Mouse (Mus musculus): ENCODE measurements around the gene Hdac4.

Hdac4 gene

GRCm38 (mm10) chr1:92022009-92022408 is 173.5 kb downstream of the Hdac4 start:
- no peak for DNase-seq (ENCODE audit: low spot score)

GRCm38 (mm10) chr1:92015938-92016672 is 179.4 kb downstream of the Hdac4 start:
- no peak for DNase-seq (ENCODE audit: low spot score)

- no peak for DNase-seq (ENCODE audit: low spot score)
Measured at GRCm38 (mm10) chr1:92015252-92015651, 180.2 kb downstream of the Hdac4 start.

GRCm38 (mm10) chr1:92014496-92014895 is 181.0 kb downstream of the Hdac4 start:
- DNase-seq (ENCODE audit: low spot score), result no peak

- DNase-seq (ENCODE audit: low spot score), result no peak
Measured at GRCm38 (mm10) chr1:92006666-92007065, 188.8 kb downstream of the Hdac4 start.

- no peak for DNase-seq (ENCODE audit: low spot score)
Measured at GRCm38 (mm10) chr1:92005617-92005940, 189.9 kb downstream of the Hdac4 start.

- DNase-seq (ENCODE audit: low spot score), result no peak
Measured at GRCm38 (mm10) chr1:92004906-92005616, 190.4 kb downstream of the Hdac4 start.

GRCm38 (mm10) chr1:92004122-92004521 is 191.4 kb downstream of the Hdac4 start:
- no peak for DNase-seq (ENCODE audit: low spot score)

GRCm38 (mm10) chr1:92000226-92000625 is 195.3 kb downstream of the Hdac4 start:
- no peak for DNase-seq (ENCODE audit: low spot score)

GRCm38 (mm10) chr1:91993658-91994165 is 201.8 kb downstream of the Hdac4 start:
- no peak for DNase-seq (ENCODE audit: low spot score)

- no peak for DNase-seq (ENCODE audit: low spot score)
Measured at GRCm38 (mm10) chr1:91992652-91993051, 202.8 kb downstream of the Hdac4 start.

- no peak for DNase-seq (ENCODE audit: low spot score)
Measured at GRCm38 (mm10) chr1:91991597-91991996, 203.9 kb downstream of the Hdac4 start.

GRCm38 (mm10) chr1:91990852-91991251 is 204.6 kb downstream of the Hdac4 start:
- no peak for DNase-seq (ENCODE audit: low spot score)

- no peak for DNase-seq (ENCODE audit: low spot score)
Measured at GRCm38 (mm10) chr1:91988866-91989265, 206.6 kb downstream of the Hdac4 start.

- no peak for DNase-seq (ENCODE audit: low spot score)
Measured at GRCm38 (mm10) chr1:91987431-91987830, 208.1 kb downstream of the Hdac4 start.

- DNase-seq (ENCODE audit: low spot score), result no peak
Measured at GRCm38 (mm10) chr1:91985783-91986182, 209.7 kb downstream of the Hdac4 start.

- no peak for DNase-seq (ENCODE audit: low spot score)
Measured at GRCm38 (mm10) chr1:91984507-91984906, 211.0 kb downstream of the Hdac4 start.

- DNase-seq (ENCODE audit: low spot score), result no peak
Measured at GRCm38 (mm10) chr1:91981381-91981780, 214.1 kb downstream of the Hdac4 start.

GRCm38 (mm10) chr1:91978443-91978842 is 217.1 kb downstream of the Hdac4 start:
- no peak for DNase-seq (ENCODE audit: low spot score)

GRCm38 (mm10) chr1:91968710-91969379 is 226.7 kb downstream of the Hdac4 start:
- peak; percentile 33 for DNase-seq (ENCODE audit: low spot score)

- no peak for DNase-seq (ENCODE audit: low spot score)
Measured at GRCm38 (mm10) chr1:91967041-91967440, 228.5 kb downstream of the Hdac4 start.

- no peak for DNase-seq (ENCODE audit: low spot score)
Measured at GRCm38 (mm10) chr1:91964486-91965335, 230.8 kb downstream of the Hdac4 start.
